Mouse (Mus musculus): Measurements from ENCODE around the gene Mycbpap.

DNA sequence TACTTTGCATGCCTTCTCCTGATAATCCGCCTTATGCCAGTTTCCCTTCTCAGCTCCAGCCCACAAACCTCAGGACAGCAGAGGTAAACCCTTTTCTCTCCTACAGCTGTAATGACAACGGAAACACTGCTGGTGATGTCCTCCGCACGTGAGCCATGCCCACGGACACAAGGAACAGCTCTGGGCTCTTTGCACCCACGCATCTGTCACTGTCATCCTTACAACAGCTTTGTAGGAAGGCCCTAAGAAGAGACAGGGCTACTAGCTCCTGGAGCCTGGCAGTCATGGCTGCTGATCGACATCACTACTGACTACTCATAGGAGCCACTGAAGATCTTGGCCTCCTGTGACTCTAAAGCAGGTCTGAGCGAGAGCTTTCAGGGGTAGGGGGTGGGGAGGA is 11.6 kb upstream of the Mycbpap start:
- no peak for TF ChIP-seq ZNF384 (IDR thresholded peaks at IDR 0.05; ENCODE audit: low read depth, low read length)
- TF ChIP-seq HCFC1 (IDR thresholded peaks at IDR 0.05; ENCODE audit: low read depth, low read length): no peak
- no peak for TF ChIP-seq CTCF (IDR thresholded peaks at IDR 0.05 in 2 of 3, conservative IDR thresholded peaks at IDR 0.05 in 1 of 3; ENCODE audit: control insufficient read depth in 1 of 3, insufficient read depth in 1 of 3, low read depth in 2 of 3, low read length in 3 of 3, poor library complexity in 1 of 3, severe bottlenecking in 1 of 3)
- no peak for TF ChIP-seq POLR2A (IDR thresholded peaks at IDR 0.05; ENCODE audit: control insufficient read depth in 1 of 2, insufficient read depth in 1 of 2, low read depth in 1 of 2, low read length in 2 of 2, poor library complexity in 1 of 2)
- TF ChIP-seq NRF1 (IDR thresholded peaks at IDR 0.05; ENCODE audit: insufficient read depth, low read depth, low read length, poor library complexity, severe bottlenecking): no peak
- TF ChIP-seq NELFE (IDR thresholded peaks at IDR 0.05; ENCODE audit: low read depth, low read length): no peak
- TF ChIP-seq TBP (IDR thresholded peaks at IDR 0.05; ENCODE audit: low read depth, low read length): no peak
- TF ChIP-seq CHD1 (IDR thresholded peaks at IDR 0.05; ENCODE audit: low read depth, low read length): no peak
- TF ChIP-seq SMC3 (IDR thresholded peaks at IDR 0.05; ENCODE audit: low read depth, low read length): no peak
